Mouse (Mus musculus) ovary, adult 18-20 months (tissue): Measurements from ENCODE around the gene Dusp8.
"Not testable (repeated sequence)": the region's sequence is repeated elsewhere in the genome, so short reads cannot be mapped to it uniquely, and the experiment has no call there.

Experiments
- DNase-seq: peaks from one replicate; pipeline ENCODE4 v3.0.0; 2022; ENCODE audit warnings: low spot score, mixed read lengths

Gene Dusp8

GRCm38 (mm10) chr7:142095183-142095931, at the start of gene Dusp8:
Gene Dusp8, minus strand, starts transcription at chr7:142095843.
- DNase-seq = peak; percentile 68

GRCm38 (mm10) chr7:142144507-142144906, 48.9 kb upstream of the Dusp8 start, which contains the start of gene Gm45337:
Gene Gm45337, minus strand, starts transcription at chr7:142144607.
- DNase-seq = no peak

DNA sequence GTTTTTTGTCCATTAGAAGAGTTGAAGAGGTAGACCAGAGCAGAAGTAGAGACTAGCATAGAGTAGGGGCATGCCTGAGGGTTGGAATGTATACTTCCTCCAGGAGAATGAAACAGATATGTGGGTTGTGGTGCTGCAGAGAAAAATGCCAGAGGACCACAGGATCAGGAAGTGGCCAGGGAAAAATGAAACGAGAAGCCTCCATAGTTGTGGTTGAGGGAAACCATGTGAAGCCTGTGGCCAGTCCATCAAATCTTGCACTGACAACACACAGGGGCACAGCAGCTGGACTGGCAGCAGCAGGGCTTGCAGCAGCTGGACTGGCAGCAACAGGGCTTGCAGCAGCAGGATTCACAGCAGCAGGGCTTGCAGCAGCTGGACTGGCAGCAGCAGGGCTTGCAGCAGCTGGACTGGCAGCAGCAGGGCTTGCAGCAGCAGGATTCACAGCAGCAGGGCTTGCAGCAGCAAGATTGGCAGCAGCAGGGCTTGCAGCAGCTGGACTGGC, 47.9 kb upstream of the Dusp8 start:
- DNase-seq = not testable (repeated sequence)

GRCm38 (mm10) chr7:142140696-142141095, 45.1 kb upstream of the Dusp8 start:
- DNase-seq = no peak

DNA sequence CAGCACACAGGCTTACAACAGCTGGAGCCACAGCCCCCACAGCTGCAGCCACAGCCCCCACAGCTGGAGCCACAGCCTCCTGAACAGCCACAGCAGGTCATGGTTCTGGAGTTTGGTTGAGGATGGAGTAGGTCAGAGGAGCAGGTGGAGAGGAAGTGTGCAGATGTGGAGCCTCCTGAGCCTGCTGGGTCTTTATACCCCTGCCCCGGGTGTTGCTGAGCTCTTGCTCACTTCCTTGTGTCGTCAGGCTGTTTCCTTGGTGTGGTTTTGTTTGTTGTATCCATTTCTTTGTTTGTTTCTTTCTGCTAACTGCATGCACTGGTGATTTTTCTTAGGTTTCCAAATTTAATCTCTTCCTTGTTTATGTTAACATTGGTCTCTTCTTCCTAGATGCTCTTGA, 40.3 kb upstream of the Dusp8 start, which contains the start of gene Gm39115:
Gene Gm39115, minus strand, starts transcription at position 101 of the 400 bp plus-strand sequence.
- not testable (repeated sequence) for DNase-seq

- no peak for DNase-seq
Measured at GRCm38 (mm10) chr7:142134206-142134995, 38.8 kb upstream of the Dusp8 start.

GRCm38 (mm10) chr7:142128843-142129242, 33.2 kb upstream of the Dusp8 start:
- no peak for DNase-seq

DNA sequence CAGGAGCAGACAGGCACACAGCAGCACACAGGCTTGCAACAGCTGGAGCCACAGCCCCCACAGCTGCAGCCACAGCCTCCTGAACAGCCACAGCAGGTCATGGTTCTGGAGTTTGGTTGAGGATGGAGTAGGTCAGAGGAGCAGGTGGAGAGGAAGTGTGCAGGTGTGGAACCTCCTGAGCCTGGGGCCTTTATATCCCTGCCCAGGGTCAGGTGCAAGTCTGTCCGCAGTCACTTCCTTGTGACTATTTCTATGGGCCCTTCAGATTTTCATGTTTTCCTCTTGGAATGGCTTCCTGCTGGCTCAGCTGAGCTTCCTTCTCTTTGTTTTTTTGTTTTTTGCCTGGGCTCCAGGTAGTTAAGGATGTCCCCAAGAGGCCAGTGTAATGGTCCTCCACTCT, 25.0 kb upstream of the Dusp8 start, which contains the start of gene Gm45618:
Gene Gm45618, minus strand, starts transcription at position 101 of the 400 bp plus-strand sequence.
- not testable (repeated sequence) for DNase-seq

- DNase-seq = no peak
Measured at GRCm38 (mm10) chr7:142119632-142120031, 24.0 kb upstream of the Dusp8 start.

DNA sequence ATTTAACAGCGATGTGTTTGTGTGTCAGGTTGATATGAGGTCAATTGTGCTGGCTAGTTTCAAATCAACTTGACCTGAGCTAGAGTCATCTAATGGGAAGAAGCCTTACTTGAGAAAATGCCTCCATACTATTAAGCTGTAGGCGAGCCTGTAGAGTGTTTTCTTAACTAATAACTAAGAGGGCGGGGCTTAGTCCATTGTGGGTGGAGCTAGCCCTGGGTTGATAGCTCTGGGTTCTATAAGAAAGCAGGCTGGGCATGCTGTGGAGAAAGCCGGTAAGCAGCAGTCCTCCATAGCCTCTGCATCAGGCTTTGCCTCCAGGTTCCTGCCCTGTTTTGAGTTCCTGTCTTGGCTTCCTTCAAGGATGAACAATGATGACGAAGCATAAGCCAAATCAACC, 9.1 kb upstream of the Dusp8 start:
- no peak for DNase-seq

DNA sequence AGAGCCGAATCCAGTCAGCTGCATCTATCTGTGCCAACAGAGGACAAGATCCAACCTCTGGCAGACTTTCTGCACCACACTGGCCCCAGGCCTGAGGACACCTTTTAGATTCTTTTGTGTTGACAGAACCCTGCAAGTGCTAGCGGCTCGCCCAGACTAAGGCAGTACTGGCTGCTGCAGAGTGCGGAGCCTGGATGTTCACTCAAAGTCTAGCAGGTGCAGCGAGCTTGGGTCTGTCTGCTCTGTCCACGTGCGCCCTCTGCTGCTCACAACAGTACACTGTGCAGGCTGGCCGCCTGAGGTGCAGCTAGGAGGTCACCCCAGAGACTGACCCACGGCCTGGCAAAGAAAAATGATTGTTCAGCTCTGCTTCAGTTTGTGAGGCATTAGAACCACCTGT, 2.1 kb upstream of the Dusp8 start:
- peak; percentile 52 for DNase-seq

DNA sequence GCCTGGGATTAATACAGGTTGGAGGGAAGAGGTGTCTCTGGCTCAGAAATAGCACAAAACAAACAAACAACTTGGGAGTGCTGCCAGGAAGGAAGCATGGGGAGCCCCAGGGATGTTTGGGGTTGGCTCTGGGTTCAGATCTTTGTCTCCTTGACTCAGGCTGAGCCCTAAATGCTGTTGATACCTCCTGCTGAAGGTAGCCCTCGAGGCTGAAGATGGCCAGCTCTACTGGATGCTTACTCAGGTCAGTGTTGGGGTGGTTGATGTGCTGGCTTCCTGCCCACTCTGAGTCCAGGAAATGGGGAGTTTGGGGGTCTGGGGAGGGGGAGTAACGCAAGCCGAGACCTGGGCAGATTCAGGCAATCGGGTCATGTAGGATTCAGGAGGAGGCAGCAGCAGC, 1.1 kb upstream of the Dusp8 start:
- no peak for DNase-seq

GRCm38 (mm10) chr7:142094301-142095143, 1.1 kb downstream of the Dusp8 start:
- no peak for DNase-seq

- no peak for DNase-seq
Measured at GRCm38 (mm10) chr7:142093696-142094240, 1.9 kb downstream of the Dusp8 start.

GRCm38 (mm10) chr7:142092991-142093390, 2.7 kb downstream of the Dusp8 start:
- DNase-seq = no peak

- DNase-seq = no peak
Measured at GRCm38 (mm10) chr7:142091848-142092247, 3.8 kb downstream of the Dusp8 start.

- DNase-seq = no peak
Measured at GRCm38 (mm10) chr7:142089648-142090447, 5.8 kb downstream of the Dusp8 start.

GRCm38 (mm10) chr7:142088886-142089285, 6.8 kb downstream of the Dusp8 start:
- DNase-seq = peak; percentile 15

DNA sequence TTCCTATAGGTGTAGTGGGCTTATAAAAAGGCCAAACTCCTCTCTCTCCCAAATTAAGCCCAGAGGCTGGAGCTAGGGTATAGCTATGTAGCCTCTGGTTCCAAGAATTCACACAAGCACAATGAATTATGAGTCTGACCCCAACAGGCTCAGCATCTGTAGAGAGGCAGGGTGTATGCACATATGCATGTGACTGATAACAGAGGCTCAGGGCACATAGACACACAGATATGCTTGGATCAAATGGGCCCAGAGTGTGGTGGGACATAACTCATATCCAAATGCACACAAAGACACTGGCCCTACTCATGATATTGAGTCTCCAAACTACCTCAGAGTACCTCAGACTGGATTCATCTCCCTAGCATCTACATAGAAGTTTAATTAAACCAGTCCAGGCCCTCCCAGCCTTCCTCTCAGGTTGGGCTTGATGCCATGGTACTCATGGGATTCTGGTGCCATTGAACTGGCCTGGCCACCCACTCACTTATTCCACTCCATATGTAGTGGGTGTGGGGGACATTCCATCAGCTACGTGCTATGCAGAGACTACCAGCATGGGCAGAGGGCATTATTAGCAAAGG, 8.5 kb downstream of the Dusp8 start:
- no peak for DNase-seq
